Mouse (Mus musculus): ENCODE measurements around the gene Pyy.

Pyy gene

DNA sequence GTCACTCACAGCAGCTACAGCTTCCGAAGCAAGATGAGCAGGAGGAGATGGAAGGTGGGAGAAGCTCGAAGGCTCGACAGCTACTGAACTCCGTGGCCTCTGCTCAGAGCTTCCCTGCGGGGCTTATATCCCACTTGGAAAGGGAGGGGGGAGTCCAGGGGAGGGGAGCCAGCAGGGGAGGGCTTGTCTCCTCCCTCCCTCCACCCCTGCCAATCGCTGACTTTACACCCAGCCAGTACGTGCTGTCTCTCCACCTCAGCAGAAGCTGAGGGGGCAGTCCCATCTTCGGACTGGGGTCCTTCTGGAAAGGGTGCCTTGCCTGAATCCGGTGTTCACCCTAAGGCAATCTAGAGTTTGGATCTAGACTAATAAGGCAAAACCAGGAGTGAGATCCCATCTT lies at the start of gene Pyy:
Pyy (minus strand) TSS at position 101 of the 400 bp plus-strand sequence.
- no peak for DNase-seq (ENCODE audit: low read depth, low spot score)

DNA sequence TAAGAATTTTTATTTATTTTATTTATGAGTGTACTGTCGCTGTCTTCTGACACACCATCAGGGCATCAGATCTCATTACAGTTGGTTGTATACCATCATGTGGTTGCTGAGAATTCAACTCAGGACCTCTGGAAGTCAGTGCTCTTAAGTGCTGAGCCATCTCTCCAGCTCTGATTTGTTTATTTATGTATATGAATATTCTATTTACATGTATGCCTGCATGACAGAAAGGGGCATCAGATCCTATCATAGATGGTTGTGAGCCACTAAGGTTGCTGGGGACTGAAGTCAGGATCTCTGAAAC lies 49.1 kb upstream of the Pyy start:
- DNase-seq (ENCODE audit: low read depth, low spot score), result no peak

DNA sequence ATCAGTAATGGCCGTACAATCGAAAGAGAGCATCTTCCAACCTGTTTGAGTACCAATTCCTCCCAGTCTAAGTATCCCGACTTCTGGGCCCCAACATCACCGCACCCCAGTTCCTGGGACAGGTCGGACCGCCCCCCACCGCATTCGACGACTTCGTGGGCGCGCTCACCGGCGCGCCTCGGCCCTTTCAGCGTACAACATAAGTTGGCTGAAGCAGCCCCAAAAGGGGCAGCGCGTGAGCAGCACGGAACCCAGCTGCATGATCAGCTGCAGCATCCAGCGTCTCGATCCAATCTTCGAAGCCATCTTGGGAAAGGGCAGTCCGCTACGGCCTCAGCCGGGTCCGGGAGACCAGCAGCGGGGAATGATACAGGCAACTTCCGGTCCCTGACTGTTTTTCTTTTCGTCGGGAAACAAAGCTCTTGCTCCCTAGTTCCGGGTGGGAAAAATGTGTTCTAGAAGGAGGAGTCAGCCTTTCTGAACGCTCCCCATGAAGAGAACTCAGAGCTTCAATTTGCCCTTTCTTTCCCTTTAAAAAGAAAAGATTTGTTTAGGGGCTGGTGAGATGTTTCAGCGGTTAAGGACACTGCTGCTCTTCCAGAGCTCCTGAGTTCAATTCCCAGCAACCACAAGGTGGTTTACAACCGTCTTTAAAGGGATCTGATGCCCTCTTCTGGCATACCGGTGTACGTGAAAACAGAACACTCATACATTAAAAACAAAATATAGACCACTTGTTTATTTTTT lies 48.6 kb upstream of the Pyy start, which contains the start of gene Tmem101:
Tmem101 (minus strand) TSS at position 366 of the 747 bp plus-strand sequence.
- peak; percentile 94 for DNase-seq (ENCODE audit: low read depth, low spot score)

DNA sequence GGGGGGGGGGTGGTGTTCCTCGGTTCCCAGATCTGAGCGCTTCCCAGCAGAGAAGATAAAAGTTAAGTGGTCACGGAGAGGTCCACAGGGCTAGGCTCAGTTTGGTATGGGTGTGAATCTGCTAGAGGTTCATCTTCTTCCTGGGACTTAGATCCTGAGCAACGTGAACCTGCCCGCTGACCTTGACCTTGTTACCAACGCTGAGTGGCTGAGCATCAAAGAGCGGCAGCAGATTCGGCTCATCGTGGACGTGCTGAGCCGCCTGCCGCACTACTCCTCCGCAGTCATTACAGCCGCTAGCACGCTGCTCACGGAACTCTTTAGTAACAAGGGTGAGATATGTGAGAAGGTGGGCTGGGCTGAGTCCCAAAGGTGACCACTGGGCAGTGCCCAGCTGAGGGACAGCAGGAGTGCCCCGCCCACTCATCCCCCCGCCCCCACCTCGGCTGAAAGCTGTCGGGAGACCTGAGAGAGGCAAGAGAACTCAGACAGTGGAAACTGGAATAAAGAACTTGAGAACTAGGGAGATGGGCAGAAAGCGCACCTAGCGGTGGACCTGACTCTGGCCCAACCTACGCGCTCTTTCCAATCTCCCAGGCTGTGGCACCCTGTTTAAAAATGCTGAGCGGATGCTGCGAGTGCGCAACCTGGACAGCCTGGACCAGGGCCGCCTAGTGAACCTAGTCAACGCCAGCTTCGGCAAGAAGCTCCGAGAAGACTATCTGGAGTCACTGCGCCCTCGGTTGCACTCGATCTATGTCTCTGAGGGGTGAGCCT lies 39.8 kb upstream of the Pyy start:
- DNase-seq (ENCODE audit: low read depth, low spot score), result peak; percentile 57

DNA sequence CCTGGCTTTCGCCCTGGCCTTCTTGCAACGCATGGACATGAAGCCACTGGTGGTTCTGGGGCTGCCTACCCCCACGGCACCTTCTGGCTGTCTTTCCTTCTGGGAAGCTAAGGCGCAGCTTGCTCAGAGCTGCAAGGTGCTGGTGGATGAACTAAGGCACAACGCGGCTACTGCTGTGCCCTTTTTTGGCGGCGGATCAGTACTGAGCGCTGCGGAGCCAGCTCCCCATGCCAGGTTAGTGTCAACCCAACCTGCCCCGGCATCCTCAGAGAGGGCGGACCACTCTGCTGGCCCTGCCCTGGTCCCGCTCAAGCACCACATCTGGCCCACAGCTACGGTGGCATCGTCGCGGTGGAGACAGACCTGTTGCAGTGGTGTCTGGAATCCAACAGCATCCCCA lies 38.9 kb upstream of the Pyy start:
- no peak for DNase-seq (ENCODE audit: low read depth, low spot score)

DNA sequence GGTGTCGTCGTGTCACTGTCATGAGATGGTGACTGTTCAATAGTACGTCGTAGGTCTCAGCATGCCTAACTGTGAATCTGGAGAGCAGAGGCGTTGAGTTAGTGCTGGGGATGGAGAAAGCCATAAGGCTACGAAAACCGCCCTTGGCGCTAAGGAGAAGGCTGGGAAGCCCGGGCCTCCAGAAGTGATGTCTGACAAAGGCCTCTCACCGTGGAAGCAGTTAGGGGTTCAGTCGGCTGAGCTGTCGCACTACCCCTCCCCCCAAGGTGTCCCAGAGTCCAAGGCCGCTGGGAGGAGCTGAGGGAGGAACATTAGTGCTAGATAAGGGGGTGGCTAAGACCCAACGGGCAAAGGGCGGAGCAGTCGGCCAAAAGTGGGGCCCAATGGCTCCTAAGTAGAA lies 38.4 kb upstream of the Pyy start:
- peak; percentile 42 for DNase-seq (ENCODE audit: low read depth, low spot score)

DNA sequence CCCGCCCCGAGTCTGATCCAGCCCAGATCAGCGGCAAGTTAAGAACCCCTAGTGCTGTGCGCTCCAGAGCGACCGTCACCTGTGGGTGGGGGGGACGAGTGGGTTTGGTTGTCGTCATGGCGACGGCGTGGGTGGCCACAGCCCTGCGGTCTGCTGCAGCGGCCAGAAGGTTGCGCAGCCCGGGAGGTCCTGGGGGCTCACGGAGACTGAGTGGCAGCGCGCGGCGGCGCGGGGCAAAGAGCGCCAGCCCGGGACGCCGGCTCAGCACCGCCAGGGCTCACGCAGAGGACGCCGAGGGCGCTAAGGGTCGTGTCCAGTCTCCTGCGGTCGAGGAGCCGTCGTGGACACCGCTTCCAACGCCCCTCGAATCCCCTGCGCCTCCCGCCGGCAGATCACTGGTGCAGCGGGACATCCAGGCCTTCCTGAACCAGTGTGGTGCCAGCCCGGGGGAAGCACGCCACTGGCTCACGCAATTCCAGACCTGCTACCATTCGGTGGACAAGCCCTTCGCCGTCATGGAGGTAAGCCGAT lies 37.9 kb upstream of the Pyy start, which contains the start of gene Nags:
Nags (plus strand) TSS at position 43 of the 531 bp plus-strand sequence.
- DNase-seq (ENCODE audit: low read depth, low spot score), result no peak

DNA sequence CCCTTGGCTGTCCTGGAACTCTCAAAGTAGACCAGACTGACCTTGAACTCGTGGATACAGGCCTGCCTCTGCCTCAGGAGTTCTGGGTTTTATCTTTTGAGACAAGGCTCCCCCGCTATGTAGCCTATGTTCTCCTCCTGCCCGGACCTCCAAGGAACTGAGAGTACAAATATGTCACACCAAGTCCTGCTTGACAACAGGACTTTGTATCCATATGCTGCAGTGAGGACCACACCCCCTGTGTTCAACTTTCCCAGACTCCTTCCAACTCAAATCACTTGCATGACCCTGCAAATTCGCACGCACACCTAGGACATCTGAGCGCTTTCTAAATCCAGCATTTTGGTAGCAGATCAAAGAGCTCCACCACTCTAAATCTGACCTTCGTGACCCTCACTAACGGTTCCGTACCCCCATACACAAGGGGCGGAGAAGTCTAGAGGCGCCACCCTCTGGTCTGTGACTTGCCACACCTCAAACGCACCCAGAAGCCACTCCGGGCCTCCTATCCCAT lies 37.4 kb upstream of the Pyy start:
- DNase-seq (ENCODE audit: low read depth, low spot score), result peak; percentile 58

DNA sequence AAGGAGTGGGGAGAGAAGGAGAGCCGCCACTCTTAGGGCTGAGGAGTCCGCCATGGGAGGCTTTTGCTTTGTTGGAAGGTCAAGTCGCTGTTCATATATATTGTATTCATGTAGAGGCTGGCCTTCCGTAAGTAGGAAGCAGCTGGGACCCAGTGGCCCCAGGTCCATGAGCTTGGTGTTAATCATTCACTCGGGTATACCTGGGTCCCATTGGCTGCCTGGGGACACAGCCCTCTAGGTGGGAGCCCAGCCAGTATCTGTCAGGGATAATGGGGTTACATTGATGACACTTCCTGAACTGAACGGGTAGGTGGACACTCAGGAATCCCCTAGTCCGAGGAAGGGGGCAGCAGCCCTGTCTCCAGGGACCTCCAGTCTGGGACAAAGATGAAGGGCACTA lies 34.7 kb upstream of the Pyy start:
- DNase-seq (ENCODE audit: low read depth, low spot score), result no peak

DNA sequence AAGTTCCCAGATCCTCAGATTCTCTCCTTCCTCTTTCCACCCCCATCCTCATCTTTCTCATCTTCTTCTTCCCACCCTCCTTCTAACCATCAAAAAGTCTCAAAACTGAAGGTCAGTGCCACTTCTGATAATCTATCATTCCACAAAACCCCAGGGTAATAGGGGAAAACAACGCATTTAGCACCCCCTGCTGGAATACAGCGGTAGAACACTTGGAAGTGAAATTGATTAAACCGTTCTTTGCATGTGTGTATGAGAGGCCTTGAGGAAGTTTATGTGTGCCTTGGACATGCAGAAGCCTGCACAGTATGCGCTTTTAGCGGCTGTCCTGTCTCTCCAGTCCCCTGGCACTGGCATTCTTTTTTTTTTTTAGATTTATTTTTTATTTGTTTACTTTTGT lies 32.9 kb upstream of the Pyy start:
- peak; percentile 70 for DNase-seq (ENCODE audit: low read depth, low spot score)

DNA sequence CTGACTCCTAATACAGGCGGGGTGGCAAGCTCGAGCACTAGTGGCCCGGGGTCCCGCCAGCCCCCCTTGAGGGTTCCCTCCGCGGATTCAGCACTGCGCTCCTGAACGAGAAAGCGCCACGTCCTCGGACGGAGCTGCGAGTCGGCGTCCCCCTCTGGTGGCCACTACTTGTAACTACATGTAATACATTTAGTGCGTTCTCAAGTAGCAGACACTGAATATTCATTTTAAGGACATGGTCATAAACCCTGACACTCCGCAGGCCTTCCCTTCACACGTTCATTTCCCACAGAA lies 30.8 kb upstream of the Pyy start:
- DNase-seq (ENCODE audit: low read depth, low spot score), result peak; percentile 79

DNA sequence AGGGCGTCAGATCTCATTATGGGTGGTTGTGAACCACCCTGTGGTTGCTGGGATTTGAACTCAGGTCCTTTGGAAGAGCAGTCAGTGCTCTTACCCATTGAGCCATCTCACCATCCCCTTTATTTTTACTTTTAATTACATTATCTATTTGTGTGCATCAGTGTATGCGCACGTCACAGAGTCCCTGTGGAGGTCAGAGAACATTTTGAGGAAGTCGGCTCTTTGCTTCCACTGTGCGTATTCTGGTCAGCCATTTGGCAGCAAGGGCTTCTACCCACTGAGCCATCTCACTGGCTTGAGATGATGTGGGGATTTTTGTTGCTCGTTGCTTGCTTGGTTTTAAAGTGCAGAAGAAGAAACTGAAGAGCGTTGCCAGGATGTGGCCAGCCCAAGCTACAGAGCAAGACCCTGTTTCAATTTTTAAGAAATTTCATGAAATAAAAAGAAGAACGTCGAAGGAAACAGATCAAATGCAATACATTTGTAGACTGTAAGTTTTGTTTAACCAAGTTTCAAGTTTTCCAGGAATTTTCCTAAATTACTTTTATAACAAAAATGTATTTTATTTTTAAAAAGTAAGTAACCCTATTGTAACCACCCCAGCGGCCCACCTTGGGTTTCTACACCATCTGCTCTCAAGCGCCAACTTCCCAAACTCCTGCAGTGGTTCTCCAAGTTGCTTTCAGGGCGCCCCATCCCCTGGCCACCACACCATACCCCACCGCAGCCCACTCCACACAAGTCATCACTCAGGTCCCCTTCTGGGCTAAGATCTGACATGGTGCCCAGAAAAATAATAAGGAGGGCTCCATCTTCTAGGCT lies 30.2 kb upstream of the Pyy start:
- no peak for DNase-seq (ENCODE audit: low read depth, low spot score)

DNA sequence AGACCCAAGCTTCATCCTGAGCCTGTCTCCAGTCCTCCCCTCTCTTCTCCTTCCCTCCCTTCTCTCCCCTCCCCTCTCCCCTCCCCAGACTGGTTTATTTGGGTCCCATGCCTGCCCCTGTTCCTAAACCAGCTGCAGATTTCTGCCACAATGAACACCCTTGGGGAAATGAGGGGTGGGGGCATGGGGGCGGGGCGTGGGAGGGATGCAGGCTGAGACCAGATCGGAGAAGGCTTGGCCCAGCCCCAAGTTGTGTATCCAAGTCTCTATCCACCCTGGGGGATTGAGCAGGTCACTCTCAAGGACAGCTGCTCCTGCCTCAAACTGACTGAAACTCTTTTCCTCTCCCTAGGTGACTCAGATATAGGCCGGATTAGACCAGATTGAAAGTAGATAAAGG lies 26.9 kb upstream of the Pyy start:
- DNase-seq (ENCODE audit: low read depth, low spot score), result peak; percentile 81

DNA sequence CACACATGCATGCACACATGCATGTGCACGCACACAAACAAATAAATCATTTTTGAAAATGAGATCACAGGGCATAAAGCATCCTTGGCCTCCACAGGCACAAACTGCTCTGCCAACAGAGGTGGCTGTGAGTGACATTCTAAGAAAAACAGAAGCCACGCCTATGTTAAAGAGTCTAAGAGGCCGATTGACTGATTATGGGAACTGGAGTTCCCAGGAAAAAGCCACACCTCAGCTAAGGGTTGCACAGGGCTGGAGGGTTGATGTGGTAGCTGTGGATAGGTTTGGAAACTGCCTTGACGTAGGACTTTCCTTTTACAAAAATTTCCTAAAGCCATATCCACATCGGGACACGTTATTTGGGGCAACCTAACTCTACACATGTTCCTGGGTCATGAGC lies 9.8 kb upstream of the Pyy start:
- DNase-seq (ENCODE audit: low read depth, low spot score), result no peak

DNA sequence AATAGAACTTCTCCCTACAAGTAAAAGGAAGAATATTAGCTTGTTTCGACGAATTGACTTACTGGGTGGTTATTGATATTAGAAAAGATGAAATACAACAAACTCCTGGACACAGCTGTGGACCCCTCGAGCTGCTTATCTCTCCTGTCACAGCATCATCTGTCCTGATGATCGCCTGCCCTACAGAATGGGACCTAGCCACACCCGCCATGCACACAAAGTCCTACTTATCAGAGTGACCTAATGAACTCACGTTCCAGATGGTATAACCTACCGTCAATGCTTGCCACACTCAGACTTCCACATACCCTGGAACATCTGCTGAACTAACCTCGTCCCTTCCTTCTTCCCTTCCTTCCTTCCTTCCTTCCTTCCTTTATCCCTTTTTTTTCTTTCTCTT lies 8.6 kb upstream of the Pyy start:
- no peak for DNase-seq (ENCODE audit: low read depth, low spot score)

DNA sequence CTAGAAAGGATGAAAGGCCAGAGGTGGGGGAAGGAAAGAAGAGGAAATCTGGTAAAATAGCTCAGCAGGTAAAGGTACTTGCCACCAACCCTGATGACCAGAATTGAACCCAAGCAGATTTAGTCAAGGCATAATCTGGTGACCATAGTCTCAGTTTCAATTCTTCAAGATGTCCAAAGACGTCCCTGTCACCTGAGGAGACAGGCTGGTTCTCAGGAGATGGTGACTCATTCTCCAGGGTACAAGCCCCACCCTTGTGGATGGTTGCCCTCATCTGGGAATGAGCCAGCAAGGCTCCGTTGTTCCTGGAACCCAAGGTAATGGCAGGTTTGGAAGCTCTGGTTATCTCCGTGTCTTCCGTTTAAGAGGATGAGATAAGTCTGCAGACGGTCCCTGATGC lies 3.9 kb upstream of the Pyy start:
- DNase-seq (ENCODE audit: low read depth, low spot score), result no peak

DNA sequence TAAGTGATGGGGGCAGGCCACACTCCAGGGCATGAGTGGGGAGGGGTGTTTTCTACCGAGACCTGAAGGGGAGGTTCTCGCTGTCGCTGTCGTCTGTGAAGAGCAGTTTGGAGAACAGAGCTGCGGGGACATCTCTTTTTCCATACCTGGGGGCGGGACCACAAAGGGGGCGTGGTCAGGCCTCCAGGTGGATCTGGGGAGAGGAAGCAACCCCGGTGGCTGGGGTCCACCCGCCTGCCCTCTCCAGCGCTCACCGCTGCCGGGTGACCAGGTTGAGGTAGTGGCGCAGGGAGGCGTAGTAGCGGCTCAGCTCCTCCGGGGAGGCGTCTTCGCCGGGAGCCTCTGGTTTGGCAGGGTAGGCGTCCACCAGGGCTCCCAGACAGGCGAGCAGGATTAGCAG lies 721 bp downstream of the Pyy start:
- peak; percentile 36 for DNase-seq (ENCODE audit: low read depth, low spot score)

DNA sequence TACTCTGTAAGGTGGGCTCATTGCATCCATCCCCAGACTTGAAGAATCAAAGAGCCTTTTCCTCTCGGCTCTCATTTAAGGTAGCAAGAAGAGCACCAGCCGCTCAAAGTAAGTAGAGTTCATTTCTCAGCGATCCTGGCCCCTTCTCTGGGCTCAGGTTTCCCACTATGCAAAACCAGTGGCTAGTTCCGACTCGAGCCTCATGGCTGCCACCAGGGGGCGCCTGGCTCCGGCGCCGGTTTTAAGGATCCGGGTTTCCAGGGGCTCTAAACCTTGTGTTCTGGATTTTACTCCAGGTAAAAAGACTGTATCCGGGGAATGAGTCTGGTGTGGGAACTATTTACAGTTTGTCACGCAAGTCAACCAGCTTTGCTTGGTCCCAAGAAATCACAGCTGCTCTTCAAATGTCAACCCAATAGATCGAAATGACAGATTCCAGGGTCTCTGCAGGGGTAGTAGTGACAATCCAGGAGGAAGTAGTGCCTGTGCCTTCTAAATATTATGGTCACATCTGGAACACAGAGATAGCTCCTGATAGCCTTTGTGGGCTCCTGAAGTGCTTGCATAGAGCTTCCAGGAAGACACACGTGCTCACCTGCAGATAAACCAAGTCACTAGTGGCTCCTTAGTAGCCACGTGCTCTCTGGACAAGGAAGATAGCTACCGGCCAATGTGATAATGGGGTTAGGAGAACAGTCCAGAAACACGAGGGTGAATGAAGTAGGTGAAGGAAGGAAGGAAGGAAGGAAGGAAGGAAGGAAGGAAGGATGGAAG lies 5.0 kb downstream of the Pyy start:
- DNase-seq (ENCODE audit: low read depth, low spot score), result peak; percentile 73

DNA sequence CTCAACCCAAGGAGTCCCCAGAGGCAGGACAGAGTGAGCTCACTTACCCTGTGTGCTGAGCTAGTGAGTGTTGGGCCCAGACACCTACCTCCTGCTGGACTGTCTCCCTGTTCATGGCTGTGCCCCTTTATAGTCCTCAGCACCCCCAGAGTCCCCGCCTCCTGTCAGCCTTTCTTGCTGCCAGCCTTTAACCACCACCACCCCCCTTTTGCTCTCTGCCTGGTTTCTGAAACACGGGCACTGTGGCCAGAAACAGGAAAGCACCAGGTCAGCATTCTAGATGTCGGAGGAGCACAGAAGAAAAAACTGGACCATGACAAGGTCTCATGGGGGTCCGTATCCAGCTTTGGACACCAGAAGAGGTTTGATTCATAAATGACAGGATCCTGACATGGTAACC lies 6.4 kb downstream of the Pyy start, which contains the start of gene Ppy:
Ppy (minus strand) TSS at position 101 of the 400 bp plus-strand sequence.
- no peak for DNase-seq (ENCODE audit: low read depth, low spot score)

DNA sequence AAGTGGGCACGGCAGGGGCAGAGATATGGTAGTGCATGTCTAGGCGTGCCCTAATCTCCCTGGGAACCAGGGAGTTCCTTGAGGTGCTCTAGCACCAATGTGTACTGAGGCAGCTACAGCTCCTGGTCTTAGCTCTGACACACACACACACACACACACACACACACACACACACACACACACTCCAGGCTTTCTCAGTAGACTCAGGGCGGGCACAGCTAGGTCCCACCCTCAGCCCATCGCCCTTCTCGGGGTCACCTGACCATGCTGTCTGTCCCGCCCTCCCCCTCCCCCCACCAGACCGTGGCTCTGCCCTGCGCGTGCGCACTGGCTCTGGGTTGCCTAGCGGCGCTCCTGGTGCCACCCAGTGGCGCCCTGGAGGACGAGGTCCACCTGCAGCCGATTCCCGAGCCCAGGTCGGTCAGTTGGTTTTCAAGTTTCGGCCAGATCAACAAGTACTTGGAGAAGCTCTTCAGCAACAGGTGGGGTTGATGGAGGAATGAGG lies 10.7 kb downstream of the Pyy start:
- DNase-seq (ENCODE audit: low read depth, low spot score), result peak; percentile 96

DNA sequence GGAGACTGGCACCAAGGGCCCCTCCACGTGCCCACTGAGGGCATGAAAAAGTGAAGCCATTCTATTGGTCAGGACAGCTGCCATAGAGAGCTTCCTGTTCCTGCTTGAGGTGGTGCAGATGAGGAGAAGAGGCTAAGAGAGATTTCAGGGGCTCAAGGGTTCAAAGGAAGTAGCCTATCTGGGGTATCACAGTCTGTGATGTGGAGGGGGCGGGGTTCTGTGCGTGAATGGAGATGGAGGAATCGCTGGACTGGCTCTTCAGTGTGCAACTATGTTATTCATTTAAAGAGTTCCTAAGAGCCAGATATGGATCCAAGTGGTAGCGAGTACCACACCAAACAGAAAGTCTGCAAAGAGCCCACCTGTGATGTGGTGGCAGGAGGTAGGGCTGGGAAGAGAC lies 11.2 kb downstream of the Pyy start:
- no peak for DNase-seq (ENCODE audit: low read depth, low spot score)

All from ES-CJ7 (cell line).